Mouse (Mus musculus): ENCODE measurements around the gene Rbfox3.

The Rbfox3 gene

GRCm38 (mm10) chr11:118442691-118443090 lies 468.7 kb downstream of the Rbfox3 start:
- no peak for DNase-seq (ENCODE audit: low spot score)

Measured in ovary, postnatal 36 days (tissue).